In genomic region chr3:100993718-100994117, GRCm38 (mm10) we compare ENCODE assay signal across 9 mouse cellular contexts. TPM values are rescaled to one million over a fixed set of nuclear protein-coding genes. Genes with fewer than 3 reads are reported as not detected.
DNase-seq lines count a peak whose midpoint lies in the region; ATAC-seq and TF ChIP-seq lines count a peak whose summit lies in the region.
"Had no signal": no experiment of that assay in that cellular context is flagged by ENCODE, and none has a peak within 500 bp of the region (broad histone marks: within the 10 kb centered on the region; RNA-seq: fewer than 3 reads in every experiment).

No protein-coding gene starts in this region.

- no peak overlapping the region for H3K27ac ChIP-seq in heart, embryonic 11.5 days (ENCODE audit: low read depth, low read length)
- peak overlapping the region; percentile 71 for H3K27ac ChIP-seq in brown adipose tissue, adult 24 weeks (replicated peaks; ENCODE audit: low read depth, low read length)
- no peak overlapping the region for H3K27ac ChIP-seq in kidney, postnatal 0 days

- no peaks in the 10 kb centered on the region for H3K36me3 ChIP-seq in heart, embryonic 11.5 days (ENCODE audit: control insufficient read depth, insufficient read depth, low read length)
- no peaks in the 10 kb centered on the region for H3K36me3 ChIP-seq in kidney, postnatal 0 days (ENCODE audit: insufficient read depth, low read length)

- ATAC-seq in heart, embryonic 11.5 days (replicated peaks; ENCODE audit: insufficient number of reproducible peaks, low FRiP score, low TSS enrichment) = no peak
- ATAC-seq in kidney, postnatal 0 days (replicated peaks; ENCODE audit: low FRiP score, low read depth) = no peak
- peak; percentile 69 for ATAC-seq in monocyte, adult 5-6 weeks (replicated peaks; ENCODE audit: insufficient number of reproducible peaks, low FRiP score, low TSS enrichment, poor library complexity, severe bottlenecking)

- no peaks in the 10 kb centered on the region for H3K27me3 ChIP-seq in heart, embryonic 11.5 days (ENCODE audit: control insufficient read depth, insufficient read depth, low read length)
- no peaks in the 10 kb centered on the region for H3K27me3 ChIP-seq in kidney, postnatal 0 days (ENCODE audit: insufficient read depth, low read length)
- H3K27me3 ChIP-seq: CH12.LX had no signal

- no peak overlapping the region for H3K4me2 ChIP-seq in heart, embryonic 11.5 days
- no peak overlapping the region for H3K4me2 ChIP-seq in kidney, postnatal 0 days (ENCODE audit: low read length)

- 48% methylated on average over 15 of the region's 15 CpGs for WGBS in heart, embryonic 11.5 days (ENCODE audit: insufficient replicate concordance)
- 34% methylated on average over 15 of the region's 15 CpGs for WGBS in kidney, postnatal 0 days

- H3K4me3 ChIP-seq in heart, embryonic 11.5 days (ENCODE audit: low read depth, low read length) = no peak overlapping the region
- H3K4me3 ChIP-seq in brown adipose tissue, adult 24 weeks (ENCODE audit: insufficient read depth, low read depth, low read length) = peak overlapping the region; percentile 30; the same call in 1 of the 2 replicates
- no peak overlapping the region for H3K4me3 ChIP-seq in kidney, postnatal 0 days (replicated peaks; ENCODE audit: low read depth, low read length)

- no peaks in the 10 kb centered on the region for H3K9me3 ChIP-seq in heart, embryonic 11.5 days (replicated peaks; ENCODE audit: control insufficient read depth, low read length)
- no peaks in the 10 kb centered on the region for H3K9me3 ChIP-seq in kidney, postnatal 0 days (replicated peaks; ENCODE audit: low read length)

- H3K9ac ChIP-seq in heart, embryonic 11.5 days (ENCODE audit: low read depth, low read length) = no peak overlapping the region
- no peak overlapping the region for H3K9ac ChIP-seq in kidney, postnatal 0 days (ENCODE audit: low read depth, low read length)

- H3K4me1 ChIP-seq in heart, embryonic 11.5 days (ENCODE audit: control insufficient read depth, insufficient read depth, low read length) = peaks cover 13% of the 10 kb centered on the region
- peaks cover 8% of the 10 kb centered on the region for H3K4me1 ChIP-seq in brown adipose tissue, adult 24 weeks (ENCODE audit: control insufficient read depth, insufficient read depth, insufficient read length, low read length)
- no peaks in the 10 kb centered on the region; the same call in 1 of the 2 replicates for H3K4me1 ChIP-seq in kidney, postnatal 0 days (replicated peaks; ENCODE audit: insufficient read depth, low read length)

- DNase-seq in heart, adult 18-20 months = peak; percentile 70 to 72
- peak; percentile 40 for DNase-seq in kidney, postnatal 0 days (ENCODE audit: low spot score)
- no peak for DNase-seq in right cerebral cortex, adult 18-20 months
- DNase-seq in cerebellum, adult 9-10 months = no peak
- no peak for DNase-seq in right cerebral cortex, postnatal 4 days

- no peak for TF ChIP-seq CTCF in kidney, postnatal 0 days (IDR thresholded peaks at IDR 0.05; ENCODE audit: low read depth)

RNA-seq across cellular contexts. Expression of gene Ttf2, which starts 24.3 kb away (rescaled TPM):
- total RNA-seq in heart, adult 18-20 months (2021) = 1 to 10 TPM; 2.1 to 2.3 TPM
- polyA plus RNA-seq in heart, embryonic 11.5 days (2014; fragmentation: Nextera tagmentation; extraction: Ambion mirVana) = 12.9 and 15.8 TPM in 2 replicates
- 2.3 and 4.0 TPM in 2 replicates for polyA plus RNA-seq in brown adipose tissue, adult 24 weeks (2012; ENCODE audit: insufficient read depth, insufficient read length, missing spikeins)
- polyA plus RNA-seq in kidney, postnatal 0 days (2015; fragmentation: Nextera tagmentation; extraction: Ambion mirVana) = 8.5 and 9.6 TPM in 2 replicates
- total RNA-seq in monocyte, adult 5-6 weeks (2017) = 7.4 to 18.3 TPM (median 8.6 TPM) in 3 replicates

RNA-seq across cellular contexts. Expression of gene Cd101, which starts 35.6 kb away (rescaled TPM):
- total RNA-seq in heart, adult 18-20 months (2021) = under 1 TPM; 0.10 to 0.15 TPM
- 0.26 and 0.45 TPM in 2 replicates for polyA plus RNA-seq in heart, embryonic 11.5 days (2014; fragmentation: Nextera tagmentation; extraction: Ambion mirVana)
- not detected in 2 replicates for polyA plus RNA-seq in brown adipose tissue, adult 24 weeks (2012; ENCODE audit: insufficient read depth, insufficient read length, missing spikeins)
- polyA plus RNA-seq in kidney, postnatal 0 days (2015; fragmentation: Nextera tagmentation; extraction: Ambion mirVana) = 0.19 TPM in 1 of 2 replicates, not detected in the other
- 0.75 to 1.5 TPM (median 1.1 TPM) in 3 replicates for total RNA-seq in monocyte, adult 5-6 weeks (2017)
- total RNA-seq: CH12.LX had no signal

Comparison
In these comparisons a context has a peak if more than half of its experiments do, and no peak if none do; other contexts are left out.
1. DNase-seq: peak in heart, adult 18-20 months (2 of 2) and kidney, postnatal 0 days (single experiment); none in right cerebral cortex, adult 18-20 months (single experiment), cerebellum, adult 9-10 months (single experiment) and right cerebral cortex, postnatal 4 days (single experiment).